Mouse (Mus musculus): ENCODE results near the gene Cpe.

The Cpe gene

GRCm38 (mm10) chr8:64575001-64575400 is 117.9 kb downstream of the Cpe start:
- in situ Hi-C loops (cut with MboI): no loop called here

GRCm38 (mm10) chr8:64548054-64548850 is 144.6 kb downstream of the Cpe start:
- in situ Hi-C loops (cut with MboI): no loop called here

GRCm38 (mm10) chr8:64543441-64543840 is 149.4 kb downstream of the Cpe start:
- in situ Hi-C loops (cut with MboI): no loop called here

Data from mature B cell (primary cell).